Mouse (Mus musculus): ENCODE data around the gene Chrna5. TPM values are rescaled to one million over a fixed set of nuclear protein-coding genes. Genes with fewer than 3 reads are reported as not detected.
A peak's percentile ranks its signal among the peaks of the same experiment; 100 is the strongest.
"Not testable (repeated sequence)": the region's sequence is repeated elsewhere in the genome, so short reads cannot be mapped to it uniquely, and the experiment has no call there.

Gene Chrna5
- 1 to 10 TPM; 3.7 to 5.8 (median 5.1) TPM for total RNA-seq (2022)

DNA sequence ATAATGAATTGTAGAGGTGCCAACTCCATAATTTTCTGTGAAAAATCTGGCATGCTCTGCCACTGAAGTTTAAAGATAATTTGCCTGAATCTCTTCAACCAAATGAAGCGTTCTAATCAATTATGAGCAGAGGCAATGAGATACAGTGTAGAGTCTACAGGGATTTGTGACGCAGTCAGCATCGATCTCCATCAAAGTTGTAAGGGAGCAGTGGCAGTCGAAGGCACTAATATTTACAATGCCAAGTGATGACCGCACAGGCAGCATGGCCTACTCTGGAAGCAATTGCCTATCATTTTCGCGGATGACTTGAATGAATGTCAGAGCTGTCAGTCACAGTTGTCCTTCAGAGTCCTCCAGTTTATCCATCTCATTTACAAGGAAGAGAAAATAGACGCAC is at the start of gene Chrna5:
Gene Chrna5 (plus strand): TSS at position 207 of the 400 bp plus-strand sequence.
- DNase-seq (ENCODE audit: low spot score in 2 of 2): no peak

DNA sequence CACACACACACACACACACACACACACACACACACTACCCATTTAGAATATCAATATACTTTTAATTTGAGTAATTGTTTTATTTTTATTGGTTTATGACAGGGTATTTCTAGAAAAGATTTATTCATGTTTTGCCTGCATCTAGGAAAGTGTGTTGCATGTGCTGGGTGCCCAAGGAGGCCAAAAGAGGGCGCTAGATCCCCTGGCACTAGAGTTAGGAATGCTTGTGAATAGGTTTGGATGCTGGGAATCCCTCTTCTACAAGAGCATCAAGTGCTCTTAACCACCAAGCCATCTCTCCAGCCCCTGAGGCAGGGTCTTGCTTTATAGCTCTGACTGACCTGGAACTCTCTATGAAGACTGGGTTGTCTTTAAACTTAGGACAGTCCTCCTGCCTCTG is 48.9 kb upstream of the Chrna5 start:
- DNase-seq (ENCODE audit: low spot score in 2 of 2): no peak

DNA sequence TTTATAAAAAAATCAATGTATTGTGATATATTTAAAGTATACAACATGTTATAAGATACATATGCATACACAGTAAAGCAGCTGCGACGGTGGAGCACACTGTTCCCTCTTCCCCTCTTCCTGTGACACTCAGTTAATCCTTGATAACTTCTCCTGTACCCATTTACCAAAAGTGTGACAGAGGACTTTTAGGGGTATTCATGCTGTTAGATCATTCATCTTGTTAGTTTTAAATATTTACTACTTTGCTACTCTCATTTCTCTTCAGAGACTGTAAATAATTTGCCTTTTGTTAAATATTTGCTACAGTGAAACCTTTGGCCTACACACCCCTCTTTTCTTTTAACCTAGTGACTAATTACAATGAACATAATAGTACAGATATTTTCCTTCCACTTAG is 48.3 kb upstream of the Chrna5 start:
- no peak for DNase-seq (ENCODE audit: low spot score in 2 of 2)

DNA sequence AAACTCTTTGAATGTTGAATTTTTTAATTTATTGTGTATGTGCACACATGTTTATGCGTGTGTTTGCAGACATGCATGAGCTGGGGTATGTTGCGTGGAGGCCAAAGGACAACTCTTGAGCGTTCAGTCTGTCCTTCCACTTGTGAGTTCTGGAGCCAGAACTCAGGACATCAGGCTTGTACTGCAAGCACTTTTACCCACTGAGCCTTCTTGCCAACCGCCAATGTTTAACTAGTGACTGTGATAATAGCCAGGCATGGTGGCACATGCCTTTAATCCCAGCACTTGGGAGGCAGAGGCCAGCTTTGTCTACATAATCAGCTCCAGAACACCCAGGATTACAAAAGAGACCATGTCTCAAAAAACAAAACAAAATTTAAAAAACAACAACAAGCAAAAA is 38.6 kb upstream of the Chrna5 start:
- no peak for DNase-seq (ENCODE audit: low spot score in 2 of 2)

DNA sequence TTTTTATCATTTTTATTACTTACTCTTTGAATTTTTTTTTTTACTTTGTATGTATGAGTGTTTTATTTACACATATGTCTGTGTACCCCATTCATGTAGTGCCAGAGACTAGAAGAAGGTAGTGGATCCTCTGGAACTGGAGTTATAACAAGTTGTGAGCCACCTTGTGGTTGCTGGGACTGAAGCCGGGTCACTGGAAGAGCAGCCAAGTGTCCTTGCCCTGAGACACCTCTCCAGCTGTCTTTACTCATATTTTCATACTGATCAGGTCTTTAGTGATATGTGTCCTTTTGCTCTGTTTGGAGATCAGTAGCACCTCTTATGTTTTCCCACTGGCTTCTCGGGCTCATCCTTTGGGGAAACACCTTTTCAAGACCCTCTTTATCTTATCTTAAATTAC is 36.2 kb upstream of the Chrna5 start:
- no peak for DNase-seq (ENCODE audit: low spot score in 2 of 2)

DNA sequence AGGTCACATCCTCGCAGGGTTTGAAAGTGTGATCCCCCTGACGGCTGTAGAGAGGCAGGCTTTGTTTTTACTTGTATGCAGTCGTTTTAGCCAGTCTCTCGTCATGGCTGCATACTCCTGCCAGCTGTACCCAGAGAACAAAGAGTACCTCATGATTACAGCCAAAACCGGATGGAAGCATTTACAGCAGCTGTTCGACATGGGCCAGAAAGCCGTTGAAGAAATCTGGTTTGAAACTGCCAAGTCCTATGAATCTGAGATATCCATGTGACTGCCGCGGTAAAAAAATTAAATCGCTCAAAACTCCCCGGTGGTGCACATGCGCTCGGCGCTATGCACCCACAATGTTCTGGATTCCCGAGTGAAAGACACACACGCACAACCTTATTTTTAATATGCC is 34.4 kb upstream of the Chrna5 start:
- DNase-seq (ENCODE audit: low spot score in 2 of 2): no peak

DNA sequence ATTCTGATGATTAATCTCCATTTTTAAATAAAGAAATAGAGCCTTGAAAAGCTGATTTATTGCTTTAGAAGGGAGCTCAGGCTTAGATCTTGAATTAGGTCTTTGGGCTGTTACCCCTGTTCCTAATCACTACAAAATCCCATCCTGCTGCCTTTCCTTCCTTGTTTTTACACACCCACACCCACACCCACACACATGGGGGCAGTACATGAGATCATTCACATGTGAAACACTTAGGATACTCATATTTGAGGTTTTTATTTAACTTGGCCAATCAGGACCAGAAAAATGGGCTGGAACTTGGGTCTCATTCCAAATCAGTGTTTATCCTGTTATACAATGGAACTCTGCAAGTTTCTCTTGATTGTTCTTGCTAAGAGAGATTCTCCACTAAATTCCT is 31.2 kb upstream of the Chrna5 start:
- DNase-seq (ENCODE audit: low spot score in 2 of 2): no peak

DNA sequence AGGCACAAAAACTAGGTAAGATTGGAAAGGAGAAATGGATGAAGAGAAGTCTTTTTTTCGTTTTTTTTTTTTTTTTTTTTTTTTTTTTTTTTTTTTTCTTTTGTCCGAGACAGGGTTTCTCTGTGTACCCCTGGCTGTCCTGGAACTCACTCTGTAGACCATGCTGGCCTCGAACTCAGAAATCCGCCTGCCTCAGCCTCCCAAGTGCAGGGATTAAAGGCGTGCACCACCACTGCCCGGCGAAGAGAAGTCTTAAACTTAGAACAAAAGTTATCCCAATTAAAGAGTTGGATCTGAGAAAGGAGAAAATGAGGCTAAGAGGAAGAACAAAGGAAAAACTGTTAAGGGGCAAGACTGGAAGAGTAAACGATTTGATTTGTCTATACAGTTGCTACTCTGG is 30.5 kb upstream of the Chrna5 start:
- not testable (repeated sequence) for DNase-seq (ENCODE audit: low spot score in 2 of 2)

DNA sequence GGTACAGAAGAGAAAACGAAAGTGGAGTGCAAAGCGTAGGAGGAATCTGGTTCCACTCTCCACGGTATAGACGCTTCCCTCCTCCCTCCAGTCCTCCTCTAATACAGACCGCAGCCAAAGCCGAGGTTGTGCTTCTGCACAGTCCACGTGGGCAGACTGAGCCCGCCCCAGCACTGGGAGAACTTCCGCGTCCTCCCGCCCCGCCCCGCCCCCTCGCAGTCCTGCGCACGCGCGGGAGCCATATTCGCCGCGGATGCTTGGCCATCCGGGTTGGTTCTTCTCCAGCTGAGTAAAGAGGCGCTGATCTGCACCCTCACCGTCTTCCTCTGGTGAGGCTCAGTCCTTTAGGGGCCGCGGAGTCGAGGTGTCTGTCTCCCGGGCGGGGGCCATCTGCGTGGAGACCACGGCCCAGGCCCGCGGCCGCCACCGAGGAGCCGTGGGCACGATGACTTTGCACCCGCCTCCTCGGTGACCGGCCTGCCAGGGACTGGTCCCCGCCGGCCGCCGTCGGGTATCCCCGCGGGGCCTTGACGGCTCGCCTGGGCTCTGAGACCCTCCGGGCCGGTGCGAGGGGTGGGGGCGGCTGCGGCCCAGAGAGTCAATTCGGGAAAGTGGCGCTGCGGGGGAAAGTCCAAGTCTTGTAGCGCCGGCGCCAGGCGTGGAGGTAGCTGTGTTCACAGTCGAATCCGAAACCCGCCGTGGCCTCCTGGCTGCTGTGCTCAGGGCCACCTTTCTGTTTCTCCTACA is 29.9 kb upstream of the Chrna5 start, which contains the start of the genes Psma4 and AY074887:
Gene Psma4 (plus strand): TSS at position 216 of the 747 bp plus-strand sequence.
Gene AY074887 (minus strand): TSS at position 424 of the 747 bp plus-strand sequence.
- peak; percentile 76 to 82 for DNase-seq (ENCODE audit: low spot score in 2 of 2)

DNA sequence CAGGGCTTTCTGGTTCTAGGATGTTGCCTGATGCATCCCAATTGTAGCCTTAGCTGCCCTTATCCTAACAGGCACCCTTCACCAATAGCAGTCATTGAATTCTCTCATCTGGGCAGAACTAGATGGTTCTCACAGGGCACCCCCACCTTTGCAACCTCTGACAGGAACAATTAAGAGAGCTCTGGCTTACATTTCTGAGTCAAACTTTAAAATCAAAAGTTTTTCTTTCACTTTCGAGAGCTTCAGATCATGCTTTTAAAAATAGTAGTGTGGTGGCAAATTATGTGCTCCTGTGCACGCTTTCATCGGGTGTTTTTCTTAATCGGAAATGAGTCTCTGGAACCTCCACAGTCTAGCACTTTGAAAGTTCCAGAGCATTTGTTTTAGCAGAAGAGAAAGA is 19.6 kb upstream of the Chrna5 start:
- no peak for DNase-seq (ENCODE audit: low spot score in 2 of 2)

DNA sequence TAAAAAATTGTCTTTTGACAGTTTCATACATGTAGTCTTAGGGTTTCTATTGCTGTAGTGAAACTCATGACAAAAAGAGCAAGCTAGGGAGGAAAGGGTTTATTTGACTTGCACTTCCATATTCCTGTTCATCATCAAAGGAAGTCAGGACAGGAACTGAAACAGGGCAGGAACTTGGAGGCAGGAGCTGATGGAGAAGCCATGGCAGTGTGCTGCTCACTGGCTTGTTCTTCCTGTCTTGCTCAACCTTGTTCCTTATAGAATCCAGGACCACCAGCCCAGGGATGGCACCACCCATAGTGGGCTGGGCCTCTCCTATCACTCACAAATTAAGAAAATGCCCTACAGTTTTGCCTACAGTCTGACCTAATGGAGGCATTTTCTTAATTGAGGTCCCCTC is 17.0 kb upstream of the Chrna5 start:
- no peak for DNase-seq (ENCODE audit: low spot score in 2 of 2)

DNA sequence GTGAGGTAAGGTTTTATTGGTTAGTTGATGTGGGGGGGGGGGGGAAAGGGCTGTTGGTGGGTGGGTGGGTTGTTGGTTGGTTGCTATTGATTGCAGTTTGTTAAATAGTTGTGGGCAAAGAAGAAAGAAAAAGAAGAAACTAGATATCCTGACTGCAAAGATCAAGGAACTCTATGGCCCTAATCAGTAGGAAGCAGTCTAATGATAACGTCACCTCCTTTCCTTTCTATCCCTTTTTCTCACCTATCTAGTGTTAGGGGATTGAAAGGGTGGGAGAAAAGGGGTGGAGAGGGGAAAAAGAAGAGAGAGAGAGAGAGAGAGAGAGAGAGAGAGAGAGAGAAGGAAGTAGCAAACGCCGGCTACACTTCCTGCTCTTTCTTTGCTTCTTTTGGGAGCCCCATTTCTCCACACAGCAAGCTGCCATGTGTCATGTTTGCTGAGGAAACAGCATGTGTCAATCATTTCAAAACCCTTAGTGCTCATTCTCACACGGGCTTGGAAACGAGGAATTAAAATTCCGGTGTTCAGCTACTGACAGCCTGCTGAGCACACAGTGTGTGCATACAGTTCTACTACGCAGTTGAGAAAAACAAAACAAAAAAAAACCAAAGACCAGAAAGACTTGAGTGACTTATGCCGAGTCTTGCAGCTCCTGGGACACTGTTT is 10.6 kb upstream of the Chrna5 start:
- no peak for DNase-seq (ENCODE audit: low spot score in 2 of 2)

DNA sequence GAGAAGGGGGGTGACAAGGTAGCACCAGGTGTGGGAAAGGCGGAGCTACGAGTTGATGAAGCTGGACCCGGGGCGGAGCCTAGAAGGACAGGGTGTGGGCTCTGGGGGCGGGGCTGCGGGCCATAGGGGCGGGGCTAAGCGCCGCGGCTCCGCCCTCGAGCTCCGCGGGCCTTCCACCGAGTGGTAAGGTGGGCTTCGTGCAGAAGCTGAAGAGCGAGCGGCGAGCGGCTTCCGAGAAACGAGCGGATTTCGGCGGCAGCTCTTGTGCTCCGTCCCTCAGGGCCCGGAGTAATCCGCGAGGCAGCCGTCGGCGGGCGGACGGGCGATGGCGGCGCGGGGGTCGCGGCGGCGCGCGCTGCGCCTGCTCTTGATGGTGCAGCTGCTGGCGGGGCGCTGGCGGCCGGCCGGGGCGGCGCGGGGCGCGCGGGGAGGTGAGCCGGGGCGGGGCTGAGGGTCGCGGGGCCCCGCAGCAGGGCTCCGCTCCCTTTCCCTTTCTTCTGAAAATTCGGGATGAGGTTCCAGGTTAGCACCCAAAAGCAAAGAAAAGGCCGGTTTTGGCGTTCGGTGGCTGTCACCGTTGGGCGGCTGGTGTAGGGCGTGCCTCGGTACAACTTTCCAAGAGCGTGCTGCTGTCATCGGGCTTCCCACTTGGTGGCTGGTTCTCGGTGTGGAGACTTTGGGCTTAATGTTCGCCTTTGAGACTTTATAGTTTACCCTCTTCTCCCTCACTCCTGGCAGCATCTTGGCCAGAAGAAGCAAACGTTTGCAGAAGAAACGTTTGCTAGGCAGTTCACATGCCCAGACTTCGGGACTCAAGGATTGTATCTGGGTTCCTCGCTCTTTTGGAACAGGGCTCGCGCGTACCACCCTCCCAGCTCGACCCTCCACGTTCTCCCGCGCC is 861 bp downstream of the Chrna5 start:
- no peak for DNase-seq (ENCODE audit: low spot score in 2 of 2)

DNA sequence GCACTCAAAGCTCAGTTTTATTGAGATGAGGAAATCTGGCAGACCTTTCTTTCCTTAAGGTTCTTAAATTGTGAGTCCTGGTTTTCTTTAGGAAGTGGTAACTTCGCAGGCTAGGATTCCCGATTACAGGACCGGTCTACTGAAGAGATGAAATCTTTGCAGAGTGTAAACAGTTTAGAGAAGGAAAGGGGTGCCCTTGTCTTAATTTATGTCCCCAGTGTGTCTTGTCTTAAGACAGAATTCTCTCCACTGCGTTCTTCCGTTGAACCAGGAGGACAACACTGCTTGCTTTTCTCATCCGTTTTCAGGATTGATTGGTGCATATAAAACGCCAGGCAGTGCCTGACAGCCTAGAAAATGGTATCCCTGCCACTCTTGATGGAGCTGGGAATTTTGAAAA is 1.7 kb downstream of the Chrna5 start:
- no peak for DNase-seq (ENCODE audit: low spot score in 2 of 2)

DNA sequence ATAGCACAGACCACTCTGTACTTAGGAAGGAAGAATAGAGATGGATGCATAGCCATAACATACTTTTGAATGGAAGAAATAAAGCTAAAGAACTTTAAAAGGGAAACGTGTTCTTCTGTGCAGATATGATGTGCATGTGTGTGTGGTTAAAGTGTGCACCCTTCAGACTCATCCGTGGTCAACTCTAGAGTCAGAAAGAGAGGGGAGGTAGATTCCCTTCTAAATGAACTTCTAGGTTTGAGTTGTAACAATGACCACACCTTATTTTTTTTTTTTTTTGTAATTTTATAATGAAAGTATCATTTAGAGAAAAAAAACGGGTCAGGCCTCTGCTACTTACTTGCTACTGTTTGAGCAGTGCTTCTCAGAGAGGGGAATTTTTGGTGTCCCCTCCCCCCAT is 9.7 kb downstream of the Chrna5 start:
- DNase-seq (ENCODE audit: low spot score in 2 of 2): no peak

DNA sequence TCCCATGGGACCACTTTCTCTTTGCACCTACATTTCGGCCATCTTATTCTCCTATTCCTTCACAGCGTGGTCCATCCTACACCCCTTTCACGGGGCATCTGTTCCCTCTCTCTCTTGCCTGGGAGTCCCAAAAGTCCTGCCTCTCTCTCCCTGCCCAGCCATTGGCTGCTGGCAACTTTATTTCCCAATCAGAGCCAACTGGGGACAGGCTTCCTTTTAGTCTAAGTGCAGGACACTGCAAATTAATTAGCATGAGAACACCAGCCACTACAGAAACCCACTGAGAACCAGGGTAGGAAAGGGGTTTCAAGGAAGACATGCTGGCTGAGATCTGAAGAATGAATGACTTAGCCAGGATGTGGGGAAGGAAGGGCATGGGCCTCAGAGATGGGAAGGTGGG is 13.7 kb downstream of the Chrna5 start:
- no peak for DNase-seq (ENCODE audit: low spot score in 2 of 2)

DNA sequence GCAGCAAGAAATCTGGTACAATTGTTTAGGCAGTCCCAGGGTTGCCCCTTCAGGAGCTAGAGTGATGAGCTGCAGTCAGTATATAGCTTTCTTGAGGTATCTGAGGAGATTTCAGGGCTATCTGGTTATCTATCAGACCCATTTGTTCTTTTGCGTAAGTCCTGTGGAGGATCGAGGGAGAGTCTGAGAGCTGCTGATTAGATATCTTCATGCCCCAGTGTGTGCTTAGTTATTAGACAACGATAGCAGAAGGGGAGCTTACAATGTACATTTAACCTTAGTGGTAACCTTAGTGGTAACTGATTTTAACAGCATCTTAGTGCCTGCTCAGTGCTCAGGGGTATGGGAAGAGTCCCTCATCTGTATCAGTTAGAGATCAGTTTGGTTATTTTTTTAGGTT is 15.0 kb downstream of the Chrna5 start:
- no peak for DNase-seq (ENCODE audit: low spot score in 2 of 2)

DNA sequence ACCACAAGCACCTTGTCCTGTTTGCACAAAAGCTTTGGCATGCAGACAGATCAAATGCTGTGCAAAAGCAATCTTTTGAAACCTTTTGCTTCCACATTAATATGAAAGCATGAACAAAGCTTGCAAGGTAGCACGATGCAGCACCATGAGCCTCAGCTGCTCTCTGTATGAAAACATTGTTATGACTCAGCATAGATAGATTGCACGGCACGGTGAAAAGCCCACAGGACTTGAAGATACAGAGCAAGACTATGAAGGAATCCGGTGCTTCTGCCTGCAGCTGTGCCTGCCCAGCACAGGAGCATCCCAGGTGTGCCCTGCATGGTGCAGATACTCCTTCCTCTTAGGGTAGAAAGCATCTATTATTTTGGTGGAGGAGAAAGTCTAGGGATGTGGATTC is 22.9 kb downstream of the Chrna5 start:
- DNase-seq (ENCODE audit: low spot score in 2 of 2): no peak

DNA sequence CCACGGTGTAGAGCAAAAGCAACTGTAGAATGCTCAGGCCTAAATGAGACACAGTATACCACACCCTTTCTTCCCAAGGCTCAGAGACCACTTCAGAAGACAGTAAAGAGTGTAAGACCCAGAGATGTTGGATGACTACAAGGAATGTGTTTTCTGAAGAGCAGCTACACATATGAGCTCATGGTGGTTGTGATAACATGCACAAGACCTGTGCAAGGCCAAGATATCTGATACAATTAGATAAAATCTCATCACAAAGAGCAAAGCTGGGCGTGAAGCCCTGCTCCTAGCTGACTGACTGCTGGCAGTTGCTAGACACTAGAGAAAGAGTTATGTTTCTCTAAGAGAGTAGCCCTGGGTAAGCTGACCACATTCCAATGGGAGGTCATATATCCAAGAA is 29.0 kb downstream of the Chrna5 start:
- no peak for DNase-seq (ENCODE audit: low spot score in 2 of 2)

DNA sequence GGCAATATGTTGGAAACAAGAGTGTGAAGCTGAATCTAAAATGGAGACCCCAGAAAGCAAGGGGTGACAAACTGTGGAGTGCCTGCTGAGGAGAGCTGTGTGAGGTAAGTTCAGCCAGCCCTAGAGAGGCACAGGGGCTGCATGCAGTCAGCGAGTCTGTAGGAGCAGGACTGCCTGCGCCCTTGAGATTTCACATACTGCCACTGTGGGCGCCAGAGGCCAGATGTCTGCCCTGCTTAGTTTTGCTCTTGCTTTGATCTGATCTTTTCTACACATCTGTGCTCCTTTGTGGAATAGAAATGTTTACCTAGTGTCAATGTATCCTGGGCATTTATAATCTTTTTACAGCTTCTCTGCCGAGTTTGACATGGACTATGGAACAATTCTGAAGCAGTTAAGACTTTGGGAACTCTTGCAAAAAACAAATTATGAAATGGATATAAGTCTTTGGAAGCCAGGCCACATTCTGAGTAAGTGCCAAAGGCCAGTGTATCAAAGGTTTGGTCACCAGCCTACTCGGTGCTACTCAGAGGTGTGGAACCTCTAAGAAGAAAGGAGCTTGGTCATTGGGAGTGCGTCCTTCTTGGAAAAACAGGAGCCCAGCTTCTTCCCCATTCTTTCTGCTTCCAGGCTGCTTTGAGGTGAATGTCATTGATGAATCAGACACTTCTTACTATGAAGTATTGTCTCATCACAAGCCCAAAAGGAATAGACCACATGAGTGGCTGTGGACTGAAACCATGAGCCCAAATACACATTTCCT is 30.1 kb downstream of the Chrna5 start:
- no peak for DNase-seq (ENCODE audit: low spot score in 2 of 2)

DNA sequence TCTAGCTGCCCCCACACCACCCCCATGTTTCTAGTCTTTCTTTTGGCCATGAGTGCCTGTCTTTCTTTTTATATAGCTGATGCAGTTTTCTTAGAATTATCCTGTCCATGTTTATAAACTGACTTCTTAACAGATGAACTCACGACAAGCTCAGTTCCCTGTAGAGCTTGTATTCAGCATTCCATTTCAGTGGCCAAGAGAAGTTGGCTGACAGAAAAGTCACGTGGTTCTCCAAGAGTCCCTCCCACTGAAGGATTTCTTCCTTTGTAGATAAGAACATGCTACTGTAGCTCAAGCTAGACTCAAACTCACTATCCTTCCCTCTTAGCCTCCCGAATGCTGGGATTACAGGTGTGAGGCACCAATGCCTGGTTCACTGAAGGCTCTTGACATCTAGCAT is 36.2 kb downstream of the Chrna5 start:
- DNase-seq (ENCODE audit: low spot score in 2 of 2): no peak

Data from left cerebral cortex, adult 8-10 months (tissue).